Mouse (Mus musculus) spleen, postnatal 10 days (tissue): ENCODE data around the gene Itsn1.

Experiments
- DNase-seq, 2 experiments: peaks; one replicate each; pipeline ENCODE4 v3.0.0; 2021 to 2022; ENCODE audit warnings: low spot score in 2 of 2

Itsn1 gene

DNA sequence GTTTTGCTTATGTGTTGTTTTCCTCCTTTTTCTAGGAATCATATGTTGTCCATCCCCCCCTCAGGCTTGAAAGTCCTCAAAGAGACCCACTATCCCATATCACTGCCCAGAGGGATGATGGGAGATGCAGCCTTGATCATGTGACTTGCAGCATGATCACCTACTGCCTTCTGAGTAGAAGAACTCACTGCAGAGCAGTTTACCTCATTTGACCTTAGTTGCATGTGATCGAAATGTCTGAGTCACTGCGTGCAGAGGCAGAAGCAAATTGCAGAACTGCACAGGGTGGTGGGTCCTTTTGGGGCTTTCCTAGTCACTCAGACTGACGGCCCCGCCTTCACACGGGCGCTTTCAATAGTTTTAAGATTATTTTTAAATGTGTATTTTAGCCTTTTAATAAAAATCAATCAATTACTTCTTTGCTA, 141.1 kb downstream of the Itsn1 start:
- no peak for DNase-seq

DNA sequence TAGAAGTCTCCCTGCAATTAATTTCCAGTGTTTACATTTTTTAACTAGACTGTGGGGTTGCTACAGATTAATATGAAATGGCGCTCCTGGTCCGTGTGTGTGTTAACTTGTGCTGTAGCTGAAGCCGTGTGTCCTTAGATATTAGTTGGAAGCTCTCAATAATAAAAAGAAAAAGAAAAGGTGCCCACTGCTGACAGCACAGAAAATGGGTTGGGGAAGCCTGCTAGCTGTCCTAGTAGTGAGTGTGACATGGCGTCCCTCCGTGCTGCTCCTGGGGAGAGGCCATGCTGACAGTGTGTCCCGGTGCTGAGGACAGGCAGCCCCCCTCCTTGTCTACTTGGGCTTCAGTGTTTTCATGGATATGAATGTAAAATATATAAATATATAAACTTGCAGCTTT, 142.1 kb downstream of the Itsn1 start:
- no peak for DNase-seq

DNA sequence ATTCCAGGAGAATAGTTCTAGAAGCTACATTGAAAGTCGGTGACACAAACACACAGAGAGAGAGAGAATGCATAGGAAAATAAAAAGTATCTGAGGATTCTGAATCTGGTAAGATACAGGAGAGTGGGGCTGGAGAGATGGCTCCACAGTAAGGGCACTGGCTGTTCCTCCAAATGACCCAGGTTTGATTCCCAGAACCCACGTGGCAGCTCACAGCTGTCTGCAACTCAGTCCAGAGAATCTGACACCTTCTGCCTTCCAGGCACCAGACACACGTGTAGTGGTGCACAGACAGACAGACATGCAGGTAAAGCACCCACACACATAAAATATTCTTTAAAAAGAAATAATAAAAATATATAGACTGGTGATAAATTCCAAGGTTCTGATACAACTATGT, 144.6 kb downstream of the Itsn1 start:
- DNase-seq = no peak

DNA sequence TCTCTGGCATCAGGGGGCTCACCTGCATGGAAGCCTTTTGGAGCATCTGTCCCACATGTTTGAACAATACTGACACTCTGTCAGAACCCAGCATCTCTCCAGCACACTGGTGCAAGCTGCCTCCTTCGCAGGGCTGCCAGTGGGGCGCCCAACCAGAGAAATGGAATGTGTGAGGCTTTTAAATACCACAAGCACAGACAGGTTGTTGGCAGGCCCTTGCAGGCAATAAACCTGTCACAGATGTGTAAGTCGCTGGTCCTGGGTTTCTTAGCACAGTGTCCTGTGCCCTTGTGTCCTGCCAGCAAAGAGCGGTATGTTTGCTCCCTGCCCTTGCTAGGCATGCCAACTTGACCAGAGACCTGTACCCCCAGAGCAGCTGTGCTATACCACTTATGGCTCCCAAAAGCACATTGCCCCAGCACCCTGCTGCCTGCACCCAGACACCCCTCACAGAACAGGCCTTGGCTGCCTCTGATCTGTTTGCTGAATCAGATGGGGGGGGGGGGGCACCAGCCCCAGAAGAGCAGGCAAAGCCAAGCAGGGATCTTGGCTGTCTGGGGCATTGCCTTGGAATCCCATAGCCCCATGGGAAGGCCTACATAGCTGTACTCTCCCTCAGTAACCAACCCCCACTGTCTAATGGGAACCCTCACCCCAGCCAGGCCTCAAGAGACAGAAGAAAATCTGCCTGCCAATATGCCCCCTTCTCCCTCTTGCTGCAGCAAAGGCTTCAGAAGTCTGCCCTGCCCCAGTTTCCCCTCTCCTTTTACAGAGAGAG, 146.7 kb downstream of the Itsn1 start:
- DNase-seq = no peak

DNA sequence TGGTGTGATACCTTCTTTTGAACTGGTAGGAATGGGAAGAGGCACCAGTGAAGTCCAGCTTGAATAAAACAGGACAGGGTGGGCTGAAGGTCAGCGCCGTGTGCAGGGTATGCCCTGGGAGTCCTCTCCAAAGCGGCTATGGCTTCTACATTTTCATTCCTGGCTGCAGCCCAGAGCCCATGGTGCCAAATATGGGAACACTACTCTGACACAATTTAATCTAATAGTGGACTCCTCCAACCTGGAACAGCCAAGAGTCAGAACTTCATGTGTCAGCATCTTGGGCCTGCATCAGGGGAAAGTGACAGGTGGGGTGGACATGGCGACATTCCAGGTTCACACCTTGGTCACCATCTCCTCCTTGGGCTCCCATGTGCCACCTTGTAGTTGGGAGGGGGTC, 147.4 kb downstream of the Itsn1 start:
- DNase-seq = no peak

DNA sequence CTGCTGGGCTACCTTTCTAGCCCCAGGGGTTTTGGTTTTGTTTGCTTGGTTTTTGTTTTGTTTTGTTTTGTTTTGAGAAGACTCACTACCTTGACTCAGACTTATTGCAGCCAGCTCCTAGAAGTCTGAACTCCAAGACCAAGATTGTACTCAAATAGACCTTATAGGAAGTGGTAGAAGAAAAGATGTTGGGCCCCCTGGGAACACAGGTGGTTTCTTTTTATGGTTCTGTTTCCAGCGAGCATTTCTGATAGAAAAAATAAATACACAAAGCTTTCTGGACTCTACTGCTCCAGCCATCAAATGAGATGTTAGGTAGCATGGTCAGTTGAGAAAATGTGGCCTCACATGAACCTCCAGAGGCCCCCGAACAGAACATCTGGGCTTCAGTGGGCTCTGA, 150.0 kb downstream of the Itsn1 start:
- DNase-seq = no peak

DNA sequence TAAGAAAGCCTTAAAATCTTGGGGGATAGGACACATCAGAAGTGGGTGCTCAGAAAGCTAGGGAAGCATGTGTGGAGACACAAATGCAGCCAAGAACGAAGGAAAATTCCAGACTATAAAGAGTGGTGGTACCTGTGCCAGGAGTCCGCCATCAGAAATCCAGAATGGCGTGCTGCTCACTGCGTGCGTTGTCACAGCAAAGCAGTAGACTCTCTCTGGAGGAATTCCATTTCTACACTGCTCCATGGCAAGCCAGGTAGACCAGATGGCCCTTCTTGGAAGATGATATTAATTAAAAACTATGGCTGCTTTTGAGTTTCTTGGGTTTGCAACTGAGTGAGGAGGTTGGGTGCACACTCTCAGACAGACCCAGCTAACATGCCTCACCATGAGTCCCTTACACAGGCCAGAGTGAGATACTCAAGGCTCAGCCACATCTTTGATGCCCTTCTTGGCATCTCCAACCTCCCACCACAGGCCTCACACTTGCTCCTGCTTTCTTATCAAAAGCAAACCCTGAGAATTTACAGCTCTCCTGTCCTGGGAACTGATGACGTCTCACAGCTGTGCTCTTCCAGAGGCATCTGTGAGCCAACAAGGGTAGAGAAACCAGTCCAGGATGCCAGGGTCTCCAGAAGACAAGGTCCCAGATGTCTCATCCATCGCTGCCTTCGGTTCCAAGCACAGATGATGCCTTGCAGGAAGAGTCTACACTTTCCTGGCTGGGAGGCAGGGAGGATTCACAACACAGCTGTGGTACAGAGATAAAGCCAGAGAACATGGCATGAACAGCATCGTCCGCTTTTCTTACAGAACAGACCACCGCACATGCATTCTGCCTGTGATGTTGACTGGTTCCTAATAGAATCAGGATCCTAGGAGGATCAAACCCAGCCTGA, 152.0 kb downstream of the Itsn1 start:
- no peak for DNase-seq

DNA sequence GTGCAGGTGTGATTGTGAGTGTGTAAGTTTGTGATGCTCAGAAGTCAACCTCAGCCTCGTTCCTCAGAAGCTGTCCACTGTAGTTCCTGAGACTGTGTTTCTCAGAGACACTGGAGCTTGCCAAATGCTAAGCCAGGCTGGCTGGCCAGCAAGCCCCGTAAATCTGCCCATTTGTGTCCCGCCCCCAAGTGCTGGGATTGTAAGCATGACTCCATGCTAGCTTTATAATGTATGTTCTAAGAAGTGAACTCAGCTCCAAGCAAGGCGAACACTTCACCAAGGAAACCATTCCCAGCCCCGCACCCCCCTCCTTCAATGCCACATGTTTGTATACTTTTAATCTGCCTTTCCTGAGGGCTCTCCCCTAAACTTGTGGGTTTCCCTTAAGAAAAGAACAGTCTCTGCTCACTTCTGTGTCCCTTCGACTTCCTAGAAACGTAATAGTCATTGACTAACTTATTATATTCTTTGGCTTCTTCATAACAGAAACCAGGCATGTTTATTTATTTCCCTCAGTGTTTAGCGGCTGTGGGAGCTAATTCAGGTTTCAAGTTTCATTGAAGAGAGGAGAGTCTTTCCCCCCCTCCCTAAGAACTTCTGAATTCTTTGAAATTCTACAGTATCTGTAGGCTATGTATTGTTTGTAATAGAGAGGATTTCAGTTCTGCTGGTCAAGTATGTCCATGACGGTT, 153.2 kb downstream of the Itsn1 start:
- DNase-seq = no peak

DNA sequence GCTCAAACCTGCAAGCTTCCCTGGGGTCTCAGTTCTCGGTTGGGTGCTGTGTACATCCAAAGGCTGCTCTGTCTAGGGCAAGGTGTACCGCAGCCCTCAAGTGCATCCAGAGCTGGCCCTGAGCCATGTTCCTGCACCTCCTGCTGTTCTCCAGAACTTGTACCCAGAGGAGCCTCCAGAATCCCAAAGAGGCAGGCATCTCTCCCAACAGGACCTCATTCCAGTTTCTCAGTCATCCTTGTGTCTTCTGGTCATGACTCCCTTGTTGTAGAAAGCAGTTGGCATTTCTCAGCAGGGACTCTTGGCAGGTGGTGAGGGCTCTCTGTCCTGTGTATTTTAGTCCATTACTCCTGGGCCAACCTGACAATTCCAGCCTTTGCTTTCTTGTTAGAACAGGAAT, 154.6 kb downstream of the Itsn1 start:
- no peak for DNase-seq

DNA sequence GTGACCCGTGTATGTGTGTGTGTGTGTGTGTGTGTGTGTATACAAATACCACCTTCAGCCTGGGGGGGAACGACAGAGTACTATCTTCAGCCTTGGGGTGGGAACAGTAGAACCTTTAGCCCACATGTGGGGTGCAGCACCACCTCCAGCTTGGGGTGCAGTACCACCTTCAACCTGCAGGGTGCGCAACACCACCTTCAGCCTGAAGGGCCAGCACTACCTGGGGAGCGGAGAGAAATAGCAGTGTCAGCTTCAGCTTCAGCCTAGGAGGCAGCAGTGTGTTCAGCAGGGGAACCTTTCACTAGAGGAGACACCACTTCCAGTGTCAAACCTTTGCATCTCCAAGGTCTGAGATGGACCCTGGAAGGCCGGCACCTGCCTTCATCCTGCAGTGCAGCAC, 155.1 kb downstream of the Itsn1 start:
- peak; percentile 69 to 84 for DNase-seq

DNA sequence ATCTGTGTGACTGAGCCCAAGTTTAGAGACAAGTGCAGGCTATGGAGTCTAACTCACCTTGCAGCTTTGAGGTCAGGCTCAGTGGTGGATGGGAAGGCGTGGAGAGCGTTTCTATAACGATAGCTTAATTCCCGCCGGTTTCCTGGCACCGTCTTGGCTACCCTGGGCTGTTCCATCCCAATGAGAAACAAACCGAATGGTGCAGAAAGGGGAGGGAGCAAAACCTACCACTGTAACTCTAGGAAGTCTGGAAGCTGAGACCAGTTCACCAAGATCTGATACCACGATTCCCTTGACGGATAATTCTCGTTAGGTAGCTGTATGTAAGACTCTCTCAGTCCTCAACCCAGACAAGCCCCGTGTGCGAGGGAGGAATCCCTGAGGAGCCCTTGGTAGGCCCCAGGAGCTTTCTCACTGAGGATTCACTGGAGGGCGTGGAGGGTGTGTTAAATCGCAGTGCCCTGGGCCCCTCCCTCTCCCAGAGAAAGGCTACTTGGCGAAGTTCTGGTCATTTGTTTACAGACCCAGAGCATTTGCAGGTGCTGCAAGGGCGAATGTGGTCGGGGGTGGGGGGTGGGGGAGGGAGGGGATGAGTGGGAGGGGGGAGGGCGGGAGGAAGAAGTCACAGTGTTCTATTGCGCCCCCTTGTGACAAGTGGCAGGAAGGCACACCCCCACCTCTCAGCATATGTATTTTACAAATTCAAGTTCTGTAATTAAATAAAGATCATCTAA, 156.5 kb downstream of the Itsn1 start:
- DNase-seq = no peak

DNA sequence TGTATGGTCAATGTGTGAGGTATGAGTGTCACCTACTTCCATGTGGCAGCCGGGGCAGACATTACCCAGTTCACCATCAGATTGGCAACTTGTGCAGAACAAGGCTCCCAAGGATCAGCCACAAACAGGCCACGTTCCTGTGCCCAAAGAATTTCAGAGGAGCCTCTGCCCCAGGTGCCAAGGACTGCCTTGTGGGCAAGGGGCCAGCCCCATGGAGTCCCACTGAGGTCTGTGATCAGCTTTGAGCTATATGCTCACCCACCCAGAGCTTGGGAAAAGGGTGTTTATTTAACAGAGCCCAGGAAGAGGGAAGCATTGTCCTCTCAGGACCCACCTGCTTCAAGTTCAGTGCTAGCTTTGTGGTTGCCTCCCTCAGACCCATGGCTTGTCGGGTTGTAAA, 159.3 kb downstream of the Itsn1 start:
- DNase-seq = no peak

DNA sequence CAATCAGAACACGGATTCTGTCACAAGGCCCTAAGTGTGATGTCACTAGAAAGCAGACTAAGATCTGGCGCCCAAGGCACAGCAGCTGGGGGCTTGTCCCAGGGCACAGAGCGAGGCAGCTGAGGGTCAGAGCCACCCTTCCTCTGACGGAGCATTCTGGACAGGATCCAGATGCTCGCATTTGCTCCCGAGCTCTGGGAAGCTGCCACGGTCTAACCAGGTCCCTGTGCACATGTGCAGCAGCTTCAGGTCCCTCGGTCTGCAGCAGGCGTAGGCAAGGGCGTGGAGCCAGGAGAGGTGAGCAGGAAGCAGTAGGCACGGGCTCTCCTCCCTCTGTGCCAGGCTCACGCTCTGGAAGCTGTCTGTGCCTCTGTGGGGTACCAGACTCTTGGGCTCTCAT, 160.8 kb downstream of the Itsn1 start:
- no peak for DNase-seq

DNA sequence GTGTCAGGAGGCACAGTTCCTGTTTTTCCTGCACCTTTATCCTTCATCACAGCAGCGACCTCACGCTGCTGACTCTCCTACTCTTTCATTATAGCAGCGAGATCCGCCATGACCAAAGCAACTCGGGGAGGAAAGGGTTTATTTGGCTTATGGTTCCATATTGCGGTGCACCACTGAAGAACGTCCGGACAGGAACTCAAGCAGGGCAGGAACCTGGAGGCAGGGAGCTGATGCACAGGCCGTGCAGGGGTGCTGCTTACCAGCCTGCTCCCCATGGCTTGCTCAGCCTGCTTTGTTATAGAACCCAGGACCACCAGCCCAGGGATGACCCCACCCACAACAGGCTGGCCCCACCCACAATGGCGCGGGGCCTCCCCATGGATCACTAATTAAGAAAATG, 162.1 kb downstream of the Itsn1 start:
- no peak for DNase-seq

DNA sequence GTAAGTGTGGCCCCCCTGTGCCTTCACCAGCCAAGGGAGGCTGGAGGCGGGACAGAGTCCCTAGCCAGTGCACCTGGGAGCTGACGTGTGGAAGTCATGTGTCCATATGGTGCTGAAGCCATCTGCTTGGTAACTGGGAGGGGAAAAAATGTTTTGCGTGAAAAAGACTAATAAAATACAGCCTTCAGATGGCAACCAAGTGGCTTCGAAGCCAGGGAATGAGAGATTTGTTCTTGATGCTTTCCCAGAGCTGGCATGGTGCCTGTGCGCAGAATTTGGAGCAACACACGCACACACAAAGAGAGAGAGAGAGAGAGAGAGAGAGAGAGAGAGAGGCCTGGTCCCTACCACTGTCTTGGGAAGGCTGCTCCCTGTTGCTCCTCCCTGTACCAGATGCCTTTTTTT, 167.3 kb downstream of the Itsn1 start:
- no peak for DNase-seq

DNA sequence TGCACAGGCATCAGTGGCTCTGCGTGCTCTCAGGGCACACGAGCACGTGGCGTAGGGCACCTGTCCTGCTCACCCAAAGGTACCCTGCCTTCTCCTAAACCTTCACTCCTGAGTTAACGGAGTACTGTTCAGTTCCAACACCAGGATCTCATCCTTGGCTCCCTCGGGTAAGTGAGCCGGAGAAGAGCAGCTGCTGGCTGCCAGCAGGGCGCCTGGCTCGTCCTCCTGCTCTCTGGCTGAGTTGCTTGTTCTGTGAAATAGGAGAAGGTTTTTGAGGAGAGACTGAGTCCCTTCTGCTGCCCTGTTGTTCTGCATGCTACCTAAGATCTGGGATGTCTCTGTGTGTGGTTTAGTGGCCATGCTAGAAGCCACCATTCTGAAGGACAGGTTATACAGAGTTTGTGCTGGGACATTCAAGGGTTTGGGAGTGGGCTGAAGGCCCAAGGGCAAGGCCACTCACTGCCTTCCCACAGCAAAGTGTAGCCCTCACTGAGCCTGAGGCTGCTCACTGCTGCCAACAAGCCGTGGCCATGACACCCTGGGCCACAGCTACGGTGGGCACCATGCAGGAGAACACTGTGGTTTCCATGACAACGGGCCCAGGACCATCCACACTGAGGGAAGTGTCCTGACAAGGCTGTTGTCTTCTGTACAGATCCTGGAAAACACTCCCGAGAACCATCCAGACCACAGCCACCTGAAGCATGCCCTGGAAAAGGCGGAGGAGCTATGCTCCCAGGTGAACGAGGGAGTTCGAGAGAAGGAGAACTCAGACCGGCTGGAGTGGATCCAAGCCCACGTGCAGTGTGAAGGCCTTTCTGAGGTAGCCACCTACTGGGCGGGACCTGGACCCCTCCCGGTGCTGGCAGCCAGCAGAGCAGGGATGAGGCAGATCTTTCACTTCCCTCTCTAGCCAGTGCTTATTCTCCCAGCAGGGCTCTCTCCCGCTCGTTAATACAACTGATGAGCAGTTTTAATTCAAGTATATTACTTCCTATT, 170.1 kb downstream of the Itsn1 start:
- no peak for DNase-seq

DNA sequence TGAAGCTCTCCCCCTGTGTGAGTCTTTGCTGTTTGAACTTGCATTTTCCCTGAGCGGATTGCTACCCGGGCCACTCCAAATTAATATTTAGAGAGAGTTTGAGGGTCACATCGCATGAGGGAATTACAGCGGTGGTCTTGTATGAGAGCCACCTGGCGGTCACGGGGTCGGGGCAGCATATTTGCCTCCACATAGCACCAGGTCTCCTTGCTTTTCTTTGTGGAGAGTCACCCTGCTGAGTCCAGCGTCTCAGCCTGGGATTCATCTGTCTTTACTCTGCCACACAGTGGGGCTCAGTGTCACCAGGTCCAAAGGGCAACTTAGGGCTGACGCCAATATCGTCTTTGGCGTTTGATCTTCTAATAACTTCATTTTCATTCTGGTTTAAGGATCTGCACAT, 171.2 kb downstream of the Itsn1 start:
- DNase-seq = no peak

DNA sequence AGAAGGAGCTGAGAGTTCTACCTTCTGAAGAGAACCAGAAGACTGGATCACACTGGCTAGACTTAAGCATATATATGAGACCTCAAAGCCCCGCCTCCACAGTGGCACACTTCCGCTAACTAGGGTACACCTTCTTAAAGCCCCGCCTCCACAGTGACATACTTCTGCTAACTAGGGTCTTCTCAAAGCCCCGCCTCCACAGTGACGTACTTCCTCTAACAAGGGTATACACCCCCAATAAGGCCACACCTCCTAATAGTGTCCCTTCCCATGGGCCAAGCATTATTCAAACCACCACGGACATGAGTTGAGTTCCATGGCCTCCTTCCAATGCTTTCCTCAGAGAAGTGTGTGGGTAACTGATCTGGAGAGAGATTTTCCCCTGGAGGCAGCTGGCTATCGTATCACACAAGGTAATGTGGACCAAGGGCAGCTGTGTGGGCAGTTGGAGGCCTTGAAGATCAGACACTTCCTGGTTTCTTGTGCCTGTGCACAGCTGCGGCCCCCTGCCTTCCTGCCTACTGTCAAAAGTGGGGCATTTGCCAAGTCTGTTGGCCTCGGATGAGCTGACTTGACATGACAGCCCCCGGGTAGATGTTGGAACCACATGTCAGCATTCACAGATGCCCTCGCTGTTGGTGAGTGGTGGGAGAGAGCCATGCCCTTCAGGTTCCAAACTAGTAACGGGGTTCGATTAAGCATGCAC, 174.9 kb downstream of the Itsn1 start:
- DNase-seq = no peak

DNA sequence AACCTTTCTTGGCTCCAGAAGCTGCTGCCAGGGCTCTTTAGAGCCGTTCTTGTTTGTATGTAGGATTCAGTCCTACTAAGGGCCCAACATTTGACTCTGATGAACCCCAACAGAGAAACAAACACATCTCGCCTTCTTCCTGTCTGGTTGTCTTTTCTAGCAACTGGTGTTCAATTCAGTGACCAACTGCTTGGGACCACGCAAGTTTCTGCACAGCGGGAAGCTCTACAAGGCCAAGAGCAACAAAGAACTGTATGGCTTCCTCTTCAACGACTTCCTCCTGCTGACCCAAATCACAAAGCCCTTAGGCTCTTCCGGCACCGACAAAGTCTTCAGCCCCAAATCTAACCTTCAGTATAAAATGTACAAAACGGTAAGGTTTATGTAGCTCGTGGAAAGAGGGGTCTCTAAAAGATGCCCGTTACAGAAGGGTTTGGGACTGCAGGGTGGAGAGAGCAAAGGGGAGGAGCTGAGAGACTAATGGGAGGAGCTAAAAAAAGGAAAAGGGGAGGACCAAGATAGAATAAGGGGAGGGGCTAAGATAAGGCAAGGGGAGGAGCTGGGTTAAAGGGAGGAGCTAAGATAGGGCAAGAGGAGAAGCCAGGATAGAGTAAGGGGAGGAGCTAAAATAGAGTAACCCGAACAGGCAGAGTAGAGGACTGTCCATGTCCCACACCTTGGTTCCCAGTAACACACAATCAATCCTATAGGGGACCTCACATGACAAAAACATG, 176.2 kb downstream of the Itsn1 start:
- no peak for DNase-seq
